ENCODE assay signal across 12 mouse cellular contexts in the genomic region with DNA sequence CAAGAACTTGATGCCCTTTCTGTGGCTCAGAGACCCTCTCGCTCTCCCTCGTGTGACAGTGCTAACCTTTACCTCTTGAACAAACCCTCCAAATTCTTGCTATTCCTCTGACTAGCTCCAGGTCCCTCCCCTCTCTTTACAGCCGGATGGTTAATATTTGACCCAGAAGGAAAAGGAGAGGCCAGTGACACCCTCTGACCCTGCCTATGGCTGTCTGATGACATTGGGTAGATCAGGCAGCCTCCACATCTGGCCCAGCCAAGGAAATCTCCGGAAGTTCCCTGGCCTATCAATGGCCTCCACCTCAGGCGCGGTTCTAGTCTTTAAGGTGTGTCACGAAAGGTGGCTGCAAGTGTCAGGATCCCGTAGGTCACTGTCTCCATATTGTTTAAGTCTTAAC. TPM values are rescaled to one million over a fixed set of nuclear protein-coding genes. Genes with fewer than 3 reads are reported as not detected.
A peak's percentile ranks its signal among the peaks of the same experiment; 100 is the strongest.
DNase-seq lines count a peak whose midpoint lies in the region; ATAC-seq lines count a peak whose summit lies in the region.
"Had no signal": no experiment of that assay in that cellular context is flagged by ENCODE, and none has a peak within 500 bp of the region (broad histone marks: within the 10 kb centered on the region; RNA-seq: fewer than 3 reads in every experiment).

No protein-coding gene starts in this region.

- no peaks in the 10 kb centered on the region for H3K27me3 ChIP-seq in midbrain, embryonic 13.5 days
- H3K27me3 ChIP-seq in midbrain, embryonic 16.5 days (ENCODE audit: control insufficient read depth, insufficient read depth, low read depth, low read length): no peaks in the 10 kb centered on the region
- H3K27me3 ChIP-seq in intestine, embryonic 14.5 days (replicated peaks; ENCODE audit: control insufficient read depth, insufficient read depth, low read length): no peaks in the 10 kb centered on the region
- peaks cover 19% of the 10 kb centered on the region for H3K27me3 ChIP-seq in liver, embryonic 11.5 days (replicated peaks; ENCODE audit: control insufficient read depth, insufficient read depth, low read length)
- H3K27me3 ChIP-seq: limb, embryonic 15.5 days had no signal

- H3K4me3 ChIP-seq in midbrain, embryonic 13.5 days (replicated peaks): no peak overlapping the region
- no peak overlapping the region for H3K4me3 ChIP-seq in midbrain, embryonic 16.5 days (ENCODE audit: low read depth, low read length)
- H3K4me3 ChIP-seq in intestine, embryonic 14.5 days (ENCODE audit: low read depth, low read length): no peak overlapping the region
- 0 out of 2 replicates have a peak overlapping the region, but pooled peaks have one; percentile 62 for H3K4me3 ChIP-seq in liver, embryonic 11.5 days (ENCODE audit: low read depth, low read length)
- H3K4me3 ChIP-seq: gastrocnemius, adult 2 months had no signal

- intact Hi-C loops in heart, postnatal 10 days (cut with DNase I): no loop called here

- ATAC-seq in midbrain, embryonic 13.5 days: no peak
- ATAC-seq in midbrain, embryonic 16.5 days: no peak
- peak; percentile 29 for ATAC-seq in intestine, embryonic 14.5 days (replicated peaks; ENCODE audit: low FRiP score, low TSS enrichment, low read depth)
- ATAC-seq in liver, embryonic 11.5 days (replicated peaks; ENCODE audit: low FRiP score): no peak; the same call in 1 of the 2 replicates

- peak overlapping the region; percentile 84 for H3K4me2 ChIP-seq in midbrain, embryonic 13.5 days (replicated peaks)
- H3K4me2 ChIP-seq in midbrain, embryonic 16.5 days (ENCODE audit: low read length): no peak overlapping the region; the same call in 1 of the 2 replicates
- peak overlapping the region; percentile 98 for H3K4me2 ChIP-seq in intestine, embryonic 14.5 days (ENCODE audit: low read length)
- peak overlapping the region; percentile 92 for H3K4me2 ChIP-seq in liver, embryonic 11.5 days

- peaks cover 29% of the 10 kb centered on the region for H3K36me3 ChIP-seq in midbrain, embryonic 13.5 days
- 0 out of 2 replicates have a peak, but pooled peaks cover 3% of the 10 kb centered on the region for H3K36me3 ChIP-seq in midbrain, embryonic 16.5 days (ENCODE audit: control insufficient read depth, insufficient read depth, low read length)
- H3K36me3 ChIP-seq in intestine, embryonic 14.5 days (ENCODE audit: control insufficient read depth, insufficient read depth, low read length): peaks cover 17% of the 10 kb centered on the region; the same call in 1 of the 2 replicates
- no peaks in the 10 kb centered on the region for H3K36me3 ChIP-seq in liver, embryonic 11.5 days (ENCODE audit: control insufficient read depth, insufficient read depth, low read length)
- H3K36me3 ChIP-seq: G1E; limb, embryonic 15.5 days had no signal

- no peak for DNase-seq in intestine, embryonic 14.5 days (ENCODE audit: low spot score)
- peak; percentile 37 for DNase-seq in liver, embryonic 11.5 days (ENCODE audit: low spot score)
- no peak for DNase-seq in adrenal gland, postnatal 14 days
- DNase-seq in heart, adult 8-10 months (ENCODE audit: low spot score): no peak
- no peak for DNase-seq in heart, postnatal 10 days
- DNase-seq: gastrocnemius, adult 2 months; thymus, adult 2 months had no signal

- peaks cover 37% of the 10 kb centered on the region for H3K4me1 ChIP-seq in midbrain, embryonic 13.5 days (replicated peaks)
- peaks cover 16% of the 10 kb centered on the region for H3K4me1 ChIP-seq in midbrain, embryonic 16.5 days (ENCODE audit: control insufficient read depth, insufficient read depth, low read length)
- H3K4me1 ChIP-seq in intestine, embryonic 14.5 days (replicated peaks; ENCODE audit: control insufficient read depth, insufficient read depth, low read length): peaks cover 16% of the 10 kb centered on the region
- H3K4me1 ChIP-seq in liver, embryonic 11.5 days (replicated peaks; ENCODE audit: control insufficient read depth, insufficient read depth, low read length): peaks cover 10% of the 10 kb centered on the region; the same call in 1 of the 2 replicates

- H3K9ac ChIP-seq in midbrain, embryonic 13.5 days (replicated peaks): peak overlapping the region; percentile 50; the same call in 1 of the 2 replicates
- H3K9ac ChIP-seq in midbrain, embryonic 16.5 days (ENCODE audit: low read depth, low read length): no peak overlapping the region
- no peak overlapping the region for H3K9ac ChIP-seq in intestine, embryonic 14.5 days (ENCODE audit: low read length)
- H3K9ac ChIP-seq in liver, embryonic 11.5 days (ENCODE audit: low read depth, low read length): no peak overlapping the region
- H3K9ac ChIP-seq: limb, embryonic 15.5 days had no signal

- H3K27ac ChIP-seq in midbrain, embryonic 13.5 days: no peak overlapping the region
- H3K27ac ChIP-seq in midbrain, embryonic 16.5 days (ENCODE audit: low read length): no peak overlapping the region
- no peak overlapping the region for H3K27ac ChIP-seq in intestine, embryonic 14.5 days (ENCODE audit: low read depth)
- peak overlapping the region; percentile 68 for H3K27ac ChIP-seq in liver, embryonic 11.5 days (ENCODE audit: low read depth, low read length)
- H3K27ac ChIP-seq: gastrocnemius, adult 2 months; limb, embryonic 15.5 days had no signal

- 88% methylated on average over 8 of the region's 8 CpGs for WGBS in midbrain, embryonic 13.5 days
- 87% methylated on average over 8 of the region's 8 CpGs for WGBS in midbrain, embryonic 16.5 days
- WGBS in intestine, embryonic 14.5 days: 74% methylated on average over 8 of the region's 8 CpGs
- whole genome bisulfite sequencing in liver, embryonic 11.5 days: 74% methylated on average over 8 of the region's 8 CpGs

- H3K9me3 ChIP-seq in midbrain, embryonic 13.5 days: no peaks in the 10 kb centered on the region
- no peaks in the 10 kb centered on the region for H3K9me3 ChIP-seq in midbrain, embryonic 16.5 days (replicated peaks; ENCODE audit: control insufficient read depth, low read length, poor library complexity, severe bottlenecking)
- no peaks in the 10 kb centered on the region for H3K9me3 ChIP-seq in intestine, embryonic 14.5 days (ENCODE audit: control insufficient read depth, low read length)
- no peaks in the 10 kb centered on the region for H3K9me3 ChIP-seq in liver, embryonic 11.5 days (ENCODE audit: control insufficient read depth, low read length)
- H3K9me3 ChIP-seq: G1E; limb, embryonic 15.5 days had no signal

RNA-seq across cellular contexts. Expression of a gene that starts 2.1 kb away (rescaled TPM):
- 13.4 and 15.7 TPM in 2 replicates for polyA plus RNA-seq in midbrain, embryonic 13.5 days (2015; fragmentation: Nextera tagmentation; extraction: Ambion mirVana)
- 16.5 and 16.9 TPM in 2 replicates for polyA plus RNA-seq in midbrain, embryonic 16.5 days (2015; fragmentation: Nextera tagmentation; extraction: Ambion mirVana)
- polyA plus RNA-seq in intestine, embryonic 14.5 days (2014; fragmentation: Nextera tagmentation; extraction: Ambion mirVana): 14.5 and 16.3 TPM in 2 replicates
- polyA plus RNA-seq in liver, embryonic 11.5 days (2014; fragmentation: Nextera tagmentation; extraction: Ambion mirVana): 4.7 and 4.9 TPM in 2 replicates
- 8.4 and 29.7 TPM in 2 replicates for total RNA-seq in adrenal gland, postnatal 14 days (2021)
- under 1 TPM in 3 of 4 experiments, not detected in 1; 0.25 to 0.46 (median 0.44) TPM for total RNA-seq in heart, adult 8-10 months (2022)
- 1 to 10 TPM; 1.1 TPM for total RNA-seq in heart, postnatal 10 days (2021)

RNA-seq across cellular contexts. Expression of a gene that starts 14.4 kb away (rescaled TPM):
- 19.2 and 20.0 TPM in 2 replicates for polyA plus RNA-seq in midbrain, embryonic 13.5 days (2015; fragmentation: Nextera tagmentation; extraction: Ambion mirVana)
- polyA plus RNA-seq in midbrain, embryonic 16.5 days (2015; fragmentation: Nextera tagmentation; extraction: Ambion mirVana): 13.6 and 16.0 TPM in 2 replicates
- 16.7 and 18.4 TPM in 2 replicates for polyA plus RNA-seq in intestine, embryonic 14.5 days (2014; fragmentation: Nextera tagmentation; extraction: Ambion mirVana)
- 24.9 and 25.1 TPM in 2 replicates for polyA plus RNA-seq in liver, embryonic 11.5 days (2014; fragmentation: Nextera tagmentation; extraction: Ambion mirVana)
- 27.5 and 30.7 TPM in 2 replicates for total RNA-seq in adrenal gland, postnatal 14 days (2021)
- 10 to 100 TPM; 30.6 to 34.6 (median 31.4) TPM for total RNA-seq in heart, adult 8-10 months (2022)
- 10 to 100 TPM; 16.6 to 19.1 TPM for total RNA-seq in heart, postnatal 10 days (2021)

RNA-seq across cellular contexts. Expression of a gene that starts 15.2 kb away (rescaled TPM):
- 91.3 and 91.5 TPM in 2 replicates for polyA plus RNA-seq in midbrain, embryonic 13.5 days (2015; fragmentation: Nextera tagmentation; extraction: Ambion mirVana)
- polyA plus RNA-seq in midbrain, embryonic 16.5 days (2015; fragmentation: Nextera tagmentation; extraction: Ambion mirVana): 88.6 and 92.9 TPM in 2 replicates
- 65.4 and 70.3 TPM in 2 replicates for polyA plus RNA-seq in intestine, embryonic 14.5 days (2014; fragmentation: Nextera tagmentation; extraction: Ambion mirVana)
- polyA plus RNA-seq in liver, embryonic 11.5 days (2014; fragmentation: Nextera tagmentation; extraction: Ambion mirVana): 62.2 and 65.3 TPM in 2 replicates
- total RNA-seq in adrenal gland, postnatal 14 days (2021): 45.6 and 50.0 TPM in 2 replicates
- 10 to 100 TPM; 43.9 to 59.9 (median 54.3) TPM for total RNA-seq in heart, adult 8-10 months (2022)
- total RNA-seq in heart, postnatal 10 days (2021): 10 to 100 TPM; 49.1 to 51.6 TPM

RNA-seq across cellular contexts. Expression of a gene that starts 23.2 kb away (rescaled TPM):
- 24.6 and 30.9 TPM in 2 replicates for polyA plus RNA-seq in midbrain, embryonic 13.5 days (2015; fragmentation: Nextera tagmentation; extraction: Ambion mirVana)
- polyA plus RNA-seq in midbrain, embryonic 16.5 days (2015; fragmentation: Nextera tagmentation; extraction: Ambion mirVana): 15.5 and 17.2 TPM in 2 replicates
- polyA plus RNA-seq in intestine, embryonic 14.5 days (2014; fragmentation: Nextera tagmentation; extraction: Ambion mirVana): 50.6 and 52.1 TPM in 2 replicates
- 28.6 and 31.4 TPM in 2 replicates for polyA plus RNA-seq in liver, embryonic 11.5 days (2014; fragmentation: Nextera tagmentation; extraction: Ambion mirVana)
- total RNA-seq in adrenal gland, postnatal 14 days (2021): 70.4 and 77.4 TPM in 2 replicates
- total RNA-seq in heart, adult 8-10 months (2022): 10 to 100 TPM; 53.9 to 70.5 (median 63.8) TPM
- 10 to 100 TPM; 60.9 to 77.8 TPM for total RNA-seq in heart, postnatal 10 days (2021)

RNA-seq across cellular contexts. Expression of a gene that starts 54.5 kb away (rescaled TPM):
- 1.3 and 1.8 TPM in 2 replicates for polyA plus RNA-seq in midbrain, embryonic 13.5 days (2015; fragmentation: Nextera tagmentation; extraction: Ambion mirVana)
- 2.9 and 3.9 TPM in 2 replicates for polyA plus RNA-seq in midbrain, embryonic 16.5 days (2015; fragmentation: Nextera tagmentation; extraction: Ambion mirVana)
- 0.42 and 0.55 TPM in 2 replicates for polyA plus RNA-seq in intestine, embryonic 14.5 days (2014; fragmentation: Nextera tagmentation; extraction: Ambion mirVana)
- polyA plus RNA-seq in liver, embryonic 11.5 days (2014; fragmentation: Nextera tagmentation; extraction: Ambion mirVana): 0.09 TPM in 1 of 2 replicates, not detected in the other
- not detected in 2 replicates for total RNA-seq in adrenal gland, postnatal 14 days (2021)
- under 1 TPM in 1 of 4 experiments, not detected in 3; 0.46 TPM for total RNA-seq in heart, adult 8-10 months (2022)
- total RNA-seq in heart, postnatal 10 days (2021): under 1 TPM in 1 of 2 experiments, not detected in 1; 0.22 TPM
- total RNA-seq: hematopoietic stem cell, adult 5-6 weeks had no signal
